11 mouse cellular contexts compared by ENCODE assay signal in the genomic region with DNA sequence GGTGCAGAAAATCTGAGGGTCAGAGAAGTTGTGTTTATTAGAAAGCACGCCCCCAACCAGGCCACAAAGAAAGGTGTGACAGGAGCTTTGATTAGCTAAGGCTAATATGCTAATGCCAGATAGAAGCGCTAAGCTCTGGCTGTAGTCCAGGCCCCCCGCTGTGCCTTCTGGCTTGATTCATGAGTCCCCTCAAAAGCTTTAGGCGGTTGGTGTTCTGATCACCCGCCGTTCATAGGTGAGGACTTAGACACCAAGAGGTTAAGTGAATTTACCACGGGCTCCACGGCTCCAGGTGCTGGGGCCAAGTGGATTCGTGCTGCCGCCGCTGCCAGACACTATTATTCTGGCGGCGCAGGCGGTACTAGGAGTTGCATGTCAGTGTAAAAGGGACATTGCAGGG.
DNase-seq lines count a peak whose midpoint lies in the region; TF ChIP-seq lines count a peak whose summit lies in the region.
"Had no signal": no experiment of that assay in that cellular context is flagged by ENCODE, and none has a peak within 500 bp of the region (broad histone marks: within the 10 kb centered on the region; RNA-seq: fewer than 3 reads in every experiment).

No protein-coding gene starts in this region.

- peaks cover 35% of the 10 kb centered on the region for H3K4me1 ChIP-seq in midbrain, embryonic 10.5 days
- no peaks in the 10 kb centered on the region for H3K4me1 ChIP-seq in thymus, adult 2 months (replicated peaks; ENCODE audit: control insufficient read depth, insufficient read depth, low read length)

- no peak overlapping the region; the same call in 1 of the 2 replicates for H3K27ac ChIP-seq in midbrain, embryonic 10.5 days (replicated peaks)
- H3K27ac ChIP-seq in thymus, adult 2 months (ENCODE audit: control insufficient read depth, insufficient read depth, low read length), result no peak overlapping the region
- no peak overlapping the region for H3K27ac ChIP-seq in gastrocnemius, adult 2 months

- H3K9me3 ChIP-seq in midbrain, embryonic 10.5 days (replicated peaks), result no peaks in the 10 kb centered on the region
- H3K9me3 ChIP-seq: heart, embryonic 12.5 days had no signal

- peak; percentile 50 for DNase-seq in right cerebral cortex, postnatal 4 days
- DNase-seq in right cerebral cortex, adult 18-20 months, result no peak
- DNase-seq in embryo, embryonic 11.5 days (ENCODE audit: low read depth, low spot score), result peak; percentile 11
- peak; percentile 28 for DNase-seq in midbrain, embryonic 10.5 days (ENCODE audit: low spot score)
- no peak for DNase-seq in thymus, adult 2 months
- DNase-seq in gastrocnemius, adult 2 months, result no peak
- DNase-seq in lung, postnatal 14 days, result no peak
- DNase-seq in kidney, adult 9 months, result no peak
- DNase-seq: adrenal gland, postnatal 25 days; thymus, postnatal 25 days had no signal

- H3K27me3 ChIP-seq in midbrain, embryonic 10.5 days (ENCODE audit: low read depth, poor library complexity, severe bottlenecking), result peaks cover 11% of the 10 kb centered on the region
- no peaks in the 10 kb centered on the region; the same call in 1 of the 2 replicates for H3K27me3 ChIP-seq in thymus, adult 2 months (ENCODE audit: control insufficient read depth, insufficient read depth, low read length)

- intact Hi-C loops in gastrocnemius, adult 2 months (cut with DNase I), result no loop called here

- 5% methylated on average over 14 of the region's 14 CpGs for WGBS in midbrain, embryonic 10.5 days
- WGBS in thymus, adult 2 months, result 24% methylated on average over 14 of the region's 14 CpGs

- no peak for TF ChIP-seq CTCF in thymus, adult 2 months (IDR thresholded peaks at IDR 0.05; ENCODE audit: borderline replicate concordance, control insufficient read depth, extremely low read depth, insufficient read depth, low read length, poor library complexity)
- TF ChIP-seq CTCF in gastrocnemius, adult 2 months (IDR thresholded peaks at IDR 0.05), result no peak

- peak overlapping the region; percentile 23 for H3K4me3 ChIP-seq in midbrain, embryonic 10.5 days
- no peak overlapping the region for H3K4me3 ChIP-seq in thymus, adult 2 months (ENCODE audit: control insufficient read depth, insufficient read depth, low read length)
- no peak overlapping the region for H3K4me3 ChIP-seq in gastrocnemius, adult 2 months
- H3K4me3 ChIP-seq: heart, embryonic 12.5 days had no signal

- no peaks in the 10 kb centered on the region for H3K36me3 ChIP-seq in midbrain, embryonic 10.5 days
- no peaks in the 10 kb centered on the region for H3K36me3 ChIP-seq in thymus, adult 2 months (ENCODE audit: control insufficient read depth, insufficient read depth, low read length)
- H3K36me3 ChIP-seq: heart, embryonic 12.5 days had no signal

- TF ChIP-seq POLR2A in thymus, adult 2 months (IDR thresholded peaks at IDR 0.05; ENCODE audit: control insufficient read depth, extremely low read depth, insufficient read depth, low read length, poor library complexity), result no peak

Comparison
In these comparisons a context has a peak if more than half of its experiments do, and no peak if none do; other contexts are left out.
1. DNase-seq: peak in right cerebral cortex, postnatal 4 days (single experiment), embryo, embryonic 11.5 days (single experiment) and midbrain, embryonic 10.5 days (single experiment); none in right cerebral cortex, adult 18-20 months (single experiment), thymus, adult 2 months (single experiment), gastrocnemius, adult 2 months (single experiment), lung, postnatal 14 days (single experiment) and kidney, adult 9 months (single experiment).